Mouse (Mus musculus): ENCODE measurements at regions not wholly inside any gene's neighbourhood (a gene's known extent, or its start where the extent isn't known, plus 50 kb on each side); places are given as distances from the start of the nearest gene placed in this dataset.

DNA sequence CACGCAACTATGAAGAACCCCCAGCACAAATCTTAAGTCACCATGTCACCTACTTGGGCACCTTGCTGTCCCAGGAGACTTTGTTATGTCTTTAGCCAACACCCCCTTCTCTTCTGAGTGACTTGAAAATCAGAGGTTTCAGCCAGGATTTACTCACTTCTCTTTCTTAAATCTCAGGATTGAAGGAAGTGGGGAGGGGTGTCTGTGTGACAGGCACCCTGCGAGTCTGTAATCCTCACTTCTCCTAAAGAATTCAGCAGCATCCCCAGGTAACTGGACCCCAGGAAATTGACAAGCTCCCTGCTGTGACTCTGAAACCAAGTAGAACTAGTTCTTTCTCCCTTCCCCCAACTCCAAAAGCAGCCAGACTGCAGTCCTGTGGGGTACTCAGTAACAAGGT, 421.4 kb downstream of the Atp23 start:
- no peak for DNase-seq
- ATAC-seq = no peak
- no peak for TF ChIP-seq CTCF (IDR thresholded peaks at IDR 0.05; ENCODE audit: low read depth)
- no peak overlapping the region for H3K4me3 ChIP-seq (ENCODE audit: low read depth, low read length)
- H3K9ac ChIP-seq = no peak overlapping the region
- no peaks in the 10 kb centered on the region for H3K9me3 ChIP-seq (ENCODE audit: low read length)
- no peaks in the 10 kb centered on the region for H3K4me1 ChIP-seq (ENCODE audit: insufficient read depth)
- WGBS = 55% methylated on average over 2 of the region's 2 CpGs
- no peaks in the 10 kb centered on the region for H3K27me3 ChIP-seq (ENCODE audit: insufficient read depth, low read length)
- H3K4me2 ChIP-seq (ENCODE audit: low read depth) = no peak overlapping the region
- no peak overlapping the region for H3K27ac ChIP-seq (ENCODE audit: low read depth, low read length)
- H3K36me3 ChIP-seq (ENCODE audit: insufficient read depth) = no peaks in the 10 kb centered on the region

DNA sequence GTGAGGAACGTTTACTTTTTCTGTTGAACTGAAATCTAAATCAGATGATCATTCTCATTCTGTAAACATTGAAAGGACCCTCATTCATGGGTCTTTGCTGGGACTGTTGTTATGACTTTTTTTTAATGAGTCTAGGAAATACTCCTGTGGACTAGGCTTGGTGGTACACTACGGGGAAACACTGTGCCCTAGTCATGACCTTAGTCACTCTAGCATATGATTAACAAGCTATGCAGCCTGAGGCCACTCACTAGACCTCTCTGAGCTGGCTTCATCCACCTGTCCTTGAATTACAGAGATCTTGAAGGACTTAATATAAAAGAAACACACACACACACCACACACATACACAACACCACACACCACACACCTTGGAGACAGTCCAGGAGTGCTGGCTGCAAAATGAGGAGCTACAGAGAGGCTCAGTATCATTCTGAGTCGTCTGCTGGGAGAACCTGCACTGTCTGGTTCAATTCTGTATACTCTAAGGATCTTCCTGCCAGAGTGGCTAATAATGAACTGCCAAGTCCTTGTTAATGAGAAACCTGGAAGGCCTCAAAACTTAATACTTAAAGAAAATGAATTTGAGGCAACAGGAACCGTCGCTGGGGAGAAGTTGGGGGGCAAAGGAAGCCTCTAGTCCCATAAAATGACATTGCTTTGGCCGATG, 428.0 kb downstream of the Atp23 start:
- DNase-seq = no peak
- no peaks in the 10 kb centered on the region for H3K36me3 ChIP-seq (ENCODE audit: insufficient read depth)
- no peak overlapping the region for H3K4me2 ChIP-seq (ENCODE audit: low read depth)
- no peak overlapping the region for H3K27ac ChIP-seq (ENCODE audit: low read depth, low read length)
- H3K4me3 ChIP-seq (ENCODE audit: low read depth, low read length) = no peak overlapping the region
- no peak for ATAC-seq
- no peaks in the 10 kb centered on the region for H3K4me1 ChIP-seq (ENCODE audit: insufficient read depth)
- WGBS = 78% methylated on average over 6 of the region's 6 CpGs
- no peaks in the 10 kb centered on the region for H3K9me3 ChIP-seq (ENCODE audit: low read length)
- no peak overlapping the region for H3K9ac ChIP-seq
- H3K27me3 ChIP-seq (ENCODE audit: insufficient read depth, low read length) = no peaks in the 10 kb centered on the region
- no peak for TF ChIP-seq CTCF (IDR thresholded peaks at IDR 0.05; ENCODE audit: low read depth)

DNA sequence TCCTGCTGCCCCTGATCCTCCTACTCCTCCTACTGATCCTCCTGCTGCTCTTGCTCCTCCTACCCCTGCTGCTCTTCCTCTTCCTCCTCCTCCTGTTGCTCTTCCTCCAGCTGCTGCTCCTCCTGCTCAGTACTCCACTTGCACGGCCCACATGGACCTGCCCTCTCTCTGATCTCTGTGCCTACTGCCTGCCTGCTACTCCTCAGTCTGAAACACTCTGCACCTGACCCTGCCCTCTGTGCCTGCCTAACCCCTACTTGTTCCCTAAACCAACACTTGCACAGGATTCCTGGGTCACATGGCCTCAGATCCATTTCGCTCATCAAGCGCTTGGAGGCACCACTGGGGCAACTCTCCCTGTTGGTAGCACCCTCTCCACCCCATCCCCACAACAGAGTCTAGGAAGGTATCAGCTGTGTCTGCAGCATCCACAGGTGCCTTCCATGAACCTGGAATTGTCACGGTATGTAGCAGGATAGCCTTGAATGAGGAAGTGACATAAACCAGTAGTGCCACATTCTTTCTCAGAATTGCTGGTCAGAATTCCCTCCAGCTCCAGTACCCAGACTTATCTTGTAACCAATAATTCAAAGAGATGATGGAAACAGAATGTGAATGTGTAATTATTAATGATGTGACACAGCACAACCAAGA, 430.2 kb downstream of the Atp23 start:
- Histone ChIP-seq H3K36me3 (ENCODE audit: insufficient read depth) (no peaks in the 10 kb centered on the region), H3K27me3 (ENCODE audit: insufficient read depth, low read length) (no peaks in the 10 kb centered on the region), H3K9me3 (ENCODE audit: low read length) (no peaks in the 10 kb centered on the region), H3K4me1 (ENCODE audit: insufficient read depth) (no peaks in the 10 kb centered on the region), H3K27ac (ENCODE audit: low read depth, low read length) (no peak overlapping the region), H3K9ac (no peak overlapping the region), H3K4me3 (ENCODE audit: low read depth, low read length) (no peak overlapping the region), H3K4me2 (ENCODE audit: low read depth) (no peak overlapping the region)
- whole genome bisulfite sequencing = 72% methylated on average over 4 of the region's 4 CpGs
- no peak for DNase-seq
- no peak for ATAC-seq
- TF ChIP-seq CTCF (IDR thresholded peaks at IDR 0.05; ENCODE audit: low read depth) = no peak

DNA sequence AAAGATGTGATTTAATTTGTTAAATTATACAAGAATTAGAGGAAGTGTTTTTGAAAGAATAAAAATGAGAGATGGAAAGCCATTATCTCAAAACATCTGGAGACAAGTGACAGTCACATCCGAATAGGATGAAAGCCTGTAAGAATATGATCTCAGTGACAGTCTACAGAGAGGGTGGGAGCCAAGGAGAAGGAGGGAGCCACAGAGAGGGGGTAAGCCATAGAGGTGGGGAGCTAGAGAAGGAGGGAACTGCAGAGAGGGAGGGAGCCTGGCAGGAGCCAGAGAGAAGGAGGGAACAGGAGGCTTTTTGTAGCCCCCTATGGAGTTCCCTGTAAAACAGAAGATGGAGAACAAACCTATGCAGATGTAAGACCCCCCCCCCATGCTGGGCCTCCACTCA, 438.4 kb downstream of the Atp23 start:
- H3K27me3 ChIP-seq (ENCODE audit: insufficient read depth, low read length) = no peaks in the 10 kb centered on the region
- no peaks in the 10 kb centered on the region for H3K4me1 ChIP-seq (ENCODE audit: insufficient read depth)
- no peak overlapping the region for H3K27ac ChIP-seq (ENCODE audit: low read depth, low read length)
- no peak overlapping the region for H3K4me3 ChIP-seq (ENCODE audit: low read depth, low read length)
- WGBS = 56% methylated on average over 1 of the region's 1 CpGs
- ATAC-seq = peak; percentile 79; the same call in 1 of the 2 replicates
- H3K9me3 ChIP-seq (ENCODE audit: low read length) = no peaks in the 10 kb centered on the region
- no peak overlapping the region for H3K9ac ChIP-seq
- no peak for DNase-seq
- no peak overlapping the region for H3K4me2 ChIP-seq (ENCODE audit: low read depth)
- no peak for TF ChIP-seq CTCF (IDR thresholded peaks at IDR 0.05; ENCODE audit: low read depth)
- H3K36me3 ChIP-seq (ENCODE audit: insufficient read depth) = no peaks in the 10 kb centered on the region

DNA sequence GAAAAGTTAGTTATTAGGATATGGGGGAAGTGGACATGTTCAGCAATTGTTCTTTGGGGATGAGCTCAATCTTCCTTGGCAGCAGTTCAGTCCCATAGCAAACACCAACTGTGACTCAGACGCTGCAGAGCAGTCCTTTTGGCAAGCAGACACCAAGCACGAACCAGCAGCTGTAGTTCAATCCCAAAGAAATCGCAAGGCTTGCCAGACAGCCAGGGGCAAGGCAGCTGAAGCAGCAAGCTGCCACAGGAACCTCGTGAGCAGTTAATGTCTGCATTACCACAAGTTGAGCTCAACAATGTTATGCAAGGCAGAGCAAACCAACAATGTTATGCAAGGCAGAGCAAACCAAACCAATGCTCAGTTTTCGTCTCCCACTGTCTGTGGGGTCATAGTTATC, 442.6 kb downstream of the Atp23 start:
- DNase-seq = peak; percentile 50
- no peaks in the 10 kb centered on the region for H3K27me3 ChIP-seq (ENCODE audit: insufficient read depth, low read length)
- no peak for TF ChIP-seq CTCF (IDR thresholded peaks at IDR 0.05; ENCODE audit: low read depth)
- peak; percentile 50 for ATAC-seq
- no peak overlapping the region for H3K9ac ChIP-seq
- WGBS = 49% methylated on average over 5 of the region's 5 CpGs
- no peak overlapping the region for H3K4me2 ChIP-seq (ENCODE audit: low read depth)
- H3K9me3 ChIP-seq (ENCODE audit: low read length) = no peaks in the 10 kb centered on the region
- H3K4me3 ChIP-seq (ENCODE audit: low read depth, low read length) = no peak overlapping the region
- no peaks in the 10 kb centered on the region for H3K4me1 ChIP-seq (ENCODE audit: insufficient read depth)
- H3K36me3 ChIP-seq (ENCODE audit: insufficient read depth) = no peaks in the 10 kb centered on the region
- H3K27ac ChIP-seq (ENCODE audit: low read depth, low read length) = no peak overlapping the region

DNA sequence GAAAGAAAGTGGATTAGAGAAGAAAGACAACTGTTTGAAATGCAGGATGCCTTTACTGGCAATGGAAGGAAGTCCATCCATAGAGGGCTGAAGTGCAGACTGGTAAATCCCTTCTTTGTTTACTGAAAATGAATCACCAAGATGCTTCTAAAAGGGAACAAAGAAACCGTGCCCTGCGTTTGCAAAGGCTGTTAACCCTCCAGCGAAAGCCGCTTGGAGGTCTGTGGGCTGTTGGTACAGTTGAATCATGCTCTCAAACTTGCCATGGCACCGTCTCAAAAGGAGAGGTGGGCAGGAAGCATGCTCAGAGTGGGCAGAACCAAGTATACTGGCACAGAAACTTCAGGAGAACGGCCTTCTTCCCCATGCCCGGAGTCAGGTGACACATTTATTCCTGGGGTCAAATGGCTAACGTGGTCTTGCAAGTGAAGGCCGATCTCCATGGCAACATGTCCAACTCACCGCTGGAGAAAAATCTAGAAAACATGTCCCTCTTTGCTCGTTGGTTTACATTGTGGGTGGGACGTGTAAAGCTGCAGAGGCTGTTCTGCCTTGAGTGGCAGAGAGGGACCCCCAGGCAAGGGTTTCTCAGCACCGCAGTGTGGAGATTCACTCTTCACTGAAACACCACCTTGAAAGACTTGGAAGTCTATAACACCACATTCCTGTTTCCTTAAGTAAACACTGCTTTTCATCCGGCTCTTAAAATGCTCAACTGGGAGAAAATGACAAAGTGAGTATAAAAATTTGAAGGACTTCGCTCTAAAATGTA, 448.2 kb downstream of the Atp23 start:
- TF ChIP-seq CTCF (IDR thresholded peaks at IDR 0.05; ENCODE audit: low read depth) = no peak
- Histone ChIP-seq H3K27me3 (ENCODE audit: insufficient read depth, low read length) (no peaks in the 10 kb centered on the region), H3K4me3 (ENCODE audit: low read depth, low read length) (no peak overlapping the region), H3K4me2 (ENCODE audit: low read depth) (no peak overlapping the region), H3K27ac (ENCODE audit: low read depth, low read length) (no peak overlapping the region), H3K9ac (no peak overlapping the region), H3K36me3 (ENCODE audit: insufficient read depth) (no peaks in the 10 kb centered on the region), H3K9me3 (ENCODE audit: low read length) (no peaks in the 10 kb centered on the region), H3K4me1 (ENCODE audit: insufficient read depth) (no peaks in the 10 kb centered on the region)
- ATAC-seq (no peak), DNase-seq (no peak)
- WGBS = 53% methylated on average over 15 of the region's 15 CpGs

DNA sequence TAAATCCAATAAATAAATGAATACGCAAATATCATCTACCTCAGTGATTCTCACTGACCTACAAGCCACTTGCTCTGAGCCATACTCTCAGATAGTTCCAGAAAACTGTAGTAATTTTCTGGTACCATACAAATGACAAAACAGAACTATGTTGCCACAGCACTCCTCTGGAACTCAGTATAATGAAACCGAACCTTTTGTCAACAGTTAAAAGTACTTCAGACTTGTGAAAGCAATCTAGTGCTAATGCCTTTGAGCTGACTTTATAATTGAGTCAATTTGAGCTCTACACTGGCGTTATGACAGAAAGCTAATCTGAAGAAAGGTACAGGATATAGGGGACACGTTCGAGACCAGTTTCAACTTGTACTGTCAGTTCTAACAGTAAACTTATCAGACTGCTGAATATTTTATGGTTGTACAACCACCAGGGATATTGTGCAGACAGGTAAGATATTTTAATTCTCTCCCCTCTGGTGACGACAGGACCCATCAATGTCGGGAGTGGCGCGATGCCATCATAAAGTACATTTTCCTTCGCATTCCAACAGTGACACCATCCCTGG, 449.0 kb downstream of the Atp23 start:
- ATAC-seq (no peak), DNase-seq (no peak)
- WGBS = 68% methylated on average over 10 of the region's 10 CpGs
- no peak for TF ChIP-seq CTCF (IDR thresholded peaks at IDR 0.05; ENCODE audit: low read depth)
- Histone ChIP-seq H3K4me2 (ENCODE audit: low read depth) (no peak overlapping the region), H3K36me3 (ENCODE audit: insufficient read depth) (no peaks in the 10 kb centered on the region), H3K4me1 (ENCODE audit: insufficient read depth) (no peaks in the 10 kb centered on the region), H3K27ac (ENCODE audit: low read depth, low read length) (no peak overlapping the region), H3K4me3 (ENCODE audit: low read depth, low read length) (no peak overlapping the region), H3K27me3 (ENCODE audit: insufficient read depth, low read length) (no peaks in the 10 kb centered on the region), H3K9ac (no peak overlapping the region), H3K9me3 (ENCODE audit: low read length) (no peaks in the 10 kb centered on the region)
